Mouse (Mus musculus) retina, postnatal 7 days (tissue): Measurements from ENCODE around the gene Egfr.

Source experiments
- DNase-seq: peaks from one replicate; pipeline ENCODE4 v3.0.0-alpha.2; 2012; ENCODE audit warnings: low read depth, low spot score

Gene Egfr

DNA sequence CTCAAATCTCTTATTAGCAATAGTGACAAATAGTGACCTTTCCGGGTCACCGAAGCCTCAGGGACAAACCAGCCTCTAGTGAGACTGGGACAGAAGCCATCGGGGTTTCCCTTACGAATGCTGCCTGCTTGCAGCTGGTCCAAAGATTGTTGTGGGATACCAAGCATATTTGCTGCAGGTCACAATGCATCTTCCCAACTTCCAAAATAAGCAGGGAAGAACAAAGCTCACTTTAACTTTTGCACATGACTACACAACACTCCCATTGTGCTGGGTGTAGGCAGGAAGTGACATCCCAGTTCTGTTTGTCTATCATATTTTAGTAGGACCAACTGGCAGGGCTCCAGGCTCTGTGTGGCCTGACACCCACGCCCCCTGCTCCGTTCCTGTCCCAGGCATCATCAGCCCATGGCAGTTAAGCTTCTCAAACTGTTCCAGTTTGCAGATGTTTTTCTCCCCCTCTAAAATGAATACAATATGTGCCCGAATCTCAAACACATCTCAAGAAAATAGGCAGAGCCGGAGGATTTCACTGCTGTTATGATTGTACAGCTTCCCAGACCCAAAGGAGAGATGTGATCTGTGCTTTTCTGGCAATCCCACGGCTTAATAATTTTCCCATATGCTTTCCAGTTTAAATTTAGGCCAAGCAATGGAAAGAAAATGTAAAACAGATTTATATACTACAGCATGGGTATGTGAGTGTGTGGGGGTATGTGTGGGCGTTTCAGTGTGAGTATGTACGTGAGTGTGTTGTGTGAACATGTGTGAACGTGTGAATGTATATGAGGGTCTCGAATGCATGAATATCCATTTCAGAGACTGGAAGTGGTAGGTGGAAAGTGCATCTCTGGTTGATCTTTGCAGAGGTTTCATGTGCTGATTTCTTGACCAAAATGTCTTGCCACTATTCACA is 143.7 kb downstream of the Egfr start:
- DNase-seq = no peak

DNA sequence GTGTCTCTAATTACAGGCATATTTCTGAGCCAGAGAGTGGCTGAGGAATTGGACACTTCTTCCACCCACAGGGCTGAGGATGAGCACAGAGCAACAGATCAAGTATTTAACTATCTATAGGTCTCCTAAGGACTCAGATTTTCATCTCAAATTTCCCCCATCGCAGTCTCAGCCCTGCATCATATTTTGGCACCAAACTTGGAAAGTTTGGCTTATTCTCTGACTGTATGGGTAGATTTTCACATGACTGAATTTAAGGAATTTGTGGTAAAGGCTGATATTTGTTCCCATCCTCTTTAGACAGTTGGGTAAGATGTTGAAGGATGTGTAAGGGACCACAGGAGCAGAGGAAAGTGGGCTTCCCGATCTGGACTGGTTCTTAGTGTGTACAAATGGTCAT is 145.7 kb downstream of the Egfr start:
- DNase-seq = no peak

- DNase-seq = no peak
These were observed 148.2 kb downstream of the Egfr start for GRCm38 (mm10) chr11:16900182-16900581.

- no peak for DNase-seq
These were observed 148.8 kb downstream of the Egfr start for GRCm38 (mm10) chr11:16900653-16901416.

- DNase-seq = no peak
These were observed 152.5 kb downstream of the Egfr start for GRCm38 (mm10) chr11:16904302-16905011.

DNA sequence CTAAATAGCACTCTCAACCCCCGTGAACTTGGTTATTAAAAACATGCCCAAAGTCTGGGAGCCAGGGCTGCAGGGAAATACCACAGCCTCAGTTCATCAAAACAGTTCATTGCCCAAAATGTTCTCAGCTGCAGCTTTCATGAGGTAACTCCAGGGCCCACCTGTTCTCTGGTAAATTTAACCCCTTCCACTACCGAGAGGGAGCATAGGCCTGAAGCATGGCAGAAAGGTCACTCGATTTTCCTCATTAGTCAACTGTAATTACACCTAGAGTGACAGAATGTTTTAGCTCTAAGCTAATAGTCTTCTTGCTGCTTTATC is 153.0 kb downstream of the Egfr start:
- no peak for DNase-seq

- DNase-seq = no peak
These were observed 154.5 kb downstream of the Egfr start for GRCm38 (mm10) chr11:16906530-16906929.

GRCm38 (mm10) chr11:16907517-16908129 is 155.6 kb downstream of the Egfr start:
- no peak for DNase-seq

- DNase-seq = no peak
These were observed 162.8 kb downstream of the Egfr start for GRCm38 (mm10) chr11:16914756-16915155.

GRCm38 (mm10) chr11:16915850-16916249 is 163.8 kb downstream of the Egfr start:
- no peak for DNase-seq

DNA sequence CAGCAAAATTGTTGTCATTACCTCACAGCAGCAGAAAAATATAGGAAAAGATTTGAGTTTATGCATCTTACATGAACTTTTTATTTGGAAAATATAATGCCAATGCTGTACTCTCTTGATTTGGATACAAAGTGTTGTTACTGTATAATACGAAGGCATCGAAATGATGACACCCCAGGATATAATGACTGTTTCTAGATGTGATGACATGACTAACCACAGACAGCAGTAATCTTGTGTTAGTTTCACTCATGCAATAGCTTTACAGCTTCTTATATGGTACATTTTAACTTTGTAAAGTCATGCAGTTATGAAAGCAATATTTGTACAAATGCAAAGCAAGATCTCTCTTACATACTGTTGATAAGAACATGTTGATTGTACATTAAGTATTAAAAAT is 165.5 kb downstream of the Egfr start:
- DNase-seq = no peak

GRCm38 (mm10) chr11:16932159-16932558 is 180.2 kb downstream of the Egfr start:
- no peak for DNase-seq

GRCm38 (mm10) chr11:16935577-16936236 is 183.7 kb downstream of the Egfr start:
- no peak for DNase-seq

GRCm38 (mm10) chr11:16941103-16941793 is 189.2 kb downstream of the Egfr start:
- DNase-seq = no peak

DNA sequence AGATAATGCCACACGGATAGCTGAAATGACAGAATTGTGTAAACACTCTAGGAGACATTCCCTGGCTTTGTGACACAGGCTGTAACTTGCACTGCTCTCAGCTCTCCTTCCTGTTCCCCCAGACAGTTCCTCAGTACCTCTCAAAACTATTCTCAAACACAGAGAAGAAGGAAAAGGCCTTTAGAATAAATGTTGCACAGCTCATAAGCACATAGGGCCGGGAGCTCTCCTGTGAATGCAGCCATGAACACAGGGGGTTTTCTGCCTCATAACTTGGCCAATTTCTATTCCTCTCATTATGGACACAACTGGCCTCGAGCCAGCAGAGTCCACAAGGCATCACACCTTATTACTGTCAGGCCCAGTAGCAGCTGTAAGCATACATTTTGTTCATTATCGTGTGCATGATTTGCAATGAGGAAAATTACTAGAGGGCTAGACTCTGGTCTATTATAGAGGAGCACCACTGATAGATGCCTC is 190.0 kb downstream of the Egfr start:
- no peak for DNase-seq

- DNase-seq = no peak
These were observed 191.0 kb downstream of the Egfr start for GRCm38 (mm10) chr11:16943016-16943415.

DNA sequence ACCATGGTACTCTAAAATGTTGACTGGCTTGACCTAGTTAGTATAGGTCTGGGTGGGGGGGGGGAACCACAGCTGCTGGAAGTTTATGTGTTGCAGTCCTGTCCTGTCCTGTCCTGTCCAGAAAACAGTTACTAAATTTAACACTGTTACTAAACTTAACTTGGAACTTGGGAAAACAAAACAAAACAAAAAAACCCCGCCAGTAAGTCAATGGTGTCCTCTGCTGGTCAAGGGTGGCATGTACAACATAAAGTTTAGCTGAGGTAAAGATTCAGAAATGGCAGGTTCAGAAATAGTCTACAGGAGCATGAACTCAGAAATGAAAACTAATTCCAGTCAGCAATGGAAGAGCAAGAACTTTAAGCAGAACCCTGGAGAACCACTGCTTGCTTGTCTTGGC is 196.8 kb downstream of the Egfr start:
- DNase-seq = no peak

DNA sequence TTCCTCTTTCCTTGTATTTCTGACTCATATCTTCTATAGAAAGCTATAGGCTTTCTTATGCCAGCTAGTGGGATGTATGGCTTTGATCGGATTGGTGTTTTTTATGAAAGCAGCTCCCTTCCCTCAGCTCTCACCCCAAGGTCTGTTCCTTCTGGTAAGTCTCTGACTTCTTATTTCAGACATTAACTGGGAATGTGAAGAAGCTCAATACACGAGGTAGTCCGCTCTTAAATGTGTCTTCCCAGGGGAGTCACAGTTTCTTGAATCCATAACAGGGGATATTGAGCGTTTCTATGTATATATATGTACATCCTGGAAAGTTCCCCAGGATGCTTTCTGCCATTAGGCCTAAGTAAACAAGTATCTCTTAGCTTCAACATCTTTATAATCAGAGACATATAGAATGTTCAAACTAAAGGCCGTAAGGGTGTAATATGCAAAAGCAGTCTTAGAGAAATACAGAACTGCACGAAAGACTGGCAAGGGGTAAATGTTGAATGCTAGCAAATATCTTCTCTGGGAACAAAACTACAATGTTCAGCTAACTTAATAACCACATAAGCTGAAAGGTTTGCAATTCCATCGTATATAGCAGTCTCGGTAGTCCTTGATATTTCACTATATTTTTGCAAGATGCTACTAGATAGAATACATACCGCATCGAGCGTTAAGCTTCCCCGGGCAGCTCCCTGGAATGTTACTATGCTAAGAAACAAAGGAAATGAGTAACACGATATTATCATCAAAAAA is 198.4 kb downstream of the Egfr start:
- no peak for DNase-seq

DNA sequence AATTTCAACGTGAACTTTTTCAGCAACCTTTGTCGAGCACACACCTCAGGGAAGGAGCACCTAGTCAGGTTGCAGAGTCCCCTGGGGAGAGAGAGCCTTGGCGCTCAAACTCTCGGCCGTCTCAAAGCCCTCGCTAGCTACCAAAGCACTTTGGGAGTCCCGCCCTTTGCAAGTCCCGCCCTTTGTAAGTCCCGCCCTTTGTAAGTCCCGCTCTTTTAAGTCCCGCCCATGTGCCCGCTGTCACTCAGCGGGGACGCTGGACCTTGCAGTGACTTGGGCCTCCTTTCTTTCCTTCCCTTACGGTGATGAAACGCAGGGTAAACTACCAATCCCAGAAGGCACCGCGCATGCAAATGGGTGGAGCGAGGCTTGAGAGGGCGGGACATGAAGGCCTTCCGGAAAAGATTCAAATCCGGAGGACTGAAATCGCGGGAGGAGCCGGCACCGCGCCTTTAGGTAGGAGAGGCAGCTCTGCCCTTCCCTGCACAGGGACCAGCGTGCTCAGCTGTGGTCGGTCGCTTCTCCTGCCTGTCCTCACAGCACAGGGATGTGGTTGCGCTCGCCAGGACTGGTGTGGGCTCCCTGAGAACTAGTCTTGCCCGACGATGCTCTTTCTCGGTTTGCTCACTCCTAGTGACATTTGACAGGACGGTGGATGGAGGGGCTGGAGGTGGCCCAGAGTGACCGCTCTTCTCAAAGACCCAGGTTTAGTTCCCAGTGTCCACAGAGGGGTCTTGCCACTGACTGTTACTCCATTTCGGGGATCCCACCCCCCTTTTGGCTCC is 199.2 kb downstream of the Egfr start, which contains the start of gene Fbxo48:
Gene Fbxo48, plus strand, starts transcription at position 400 of the 785 bp plus-strand sequence.
- DNase-seq = peak; percentile 97
